ENCODE assay signal across 26 mouse cellular contexts in the genomic region with DNA sequence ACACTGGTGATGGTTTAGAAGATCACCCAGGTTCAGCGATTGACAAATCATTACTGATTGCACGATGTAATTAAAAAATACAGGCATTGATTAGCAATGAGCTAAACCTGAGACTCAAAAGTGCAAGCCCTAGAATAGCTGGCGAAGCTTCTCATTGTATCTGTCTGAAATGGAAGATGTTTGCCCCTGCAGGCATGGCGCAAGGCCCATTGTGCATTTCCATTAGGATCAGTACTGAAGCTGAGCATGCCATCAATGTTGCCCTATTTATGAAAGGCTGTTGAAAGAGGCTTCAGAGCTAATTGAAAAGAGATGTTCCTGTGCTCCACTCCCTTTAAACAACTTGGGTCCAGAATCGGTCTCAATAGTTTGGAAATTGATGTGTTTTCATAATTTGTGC.
DNase-seq lines count a peak whose midpoint lies in the region; ATAC-seq lines count a peak whose summit lies in the region.
"Had no signal": no experiment of that assay in that cellular context is flagged by ENCODE, and none has a peak within 500 bp of the region (broad histone marks: within the 10 kb centered on the region; RNA-seq: fewer than 3 reads in every experiment).

No protein-coding gene starts in this region.

- no peaks in the 10 kb centered on the region for H3K4me1 ChIP-seq in midbrain, embryonic 14.5 days (ENCODE audit: control insufficient read depth, insufficient read depth, low read length)
- no peaks in the 10 kb centered on the region for H3K4me1 ChIP-seq in midbrain, embryonic 16.5 days (ENCODE audit: control insufficient read depth, insufficient read depth, low read length)
- H3K4me1 ChIP-seq: embryonic facial prominence, embryonic 12.5 days; forebrain, embryonic 10.5 days; forebrain, embryonic 15.5 days; heart, embryonic 12.5 days; hindbrain, embryonic 13.5 days; limb, embryonic 12.5 days; liver, embryonic 15.5 days; midbrain, embryonic 10.5 days had no signal

- H3K27ac ChIP-seq in midbrain, embryonic 14.5 days (replicated peaks; ENCODE audit: low read depth, low read length) = no peak overlapping the region
- no peak overlapping the region for H3K27ac ChIP-seq in midbrain, embryonic 16.5 days (ENCODE audit: low read length)
- H3K27ac ChIP-seq: embryonic facial prominence, embryonic 12.5 days; forebrain, embryonic 10.5 days; forebrain, embryonic 15.5 days; hindbrain, embryonic 13.5 days; limb, embryonic 12.5 days; liver, embryonic 15.5 days; midbrain, embryonic 10.5 days had no signal

- no peak for ATAC-seq in cerebellum, adult (ENCODE audit: insufficient number of reproducible peaks, low FRiP score, low TSS enrichment)
- no peak for ATAC-seq in midbrain, embryonic 14.5 days (ENCODE audit: low FRiP score, low TSS enrichment)
- ATAC-seq in midbrain, embryonic 16.5 days = no peak
- ATAC-seq: forebrain, embryonic 15.5 days; intestine, embryonic 16.5 days had no signal

- no peaks in the 10 kb centered on the region for H3K36me3 ChIP-seq in midbrain, embryonic 14.5 days (ENCODE audit: control insufficient read depth, insufficient read depth, low read length)
- no peaks in the 10 kb centered on the region for H3K36me3 ChIP-seq in midbrain, embryonic 16.5 days (ENCODE audit: control insufficient read depth, insufficient read depth, low read length)
- H3K36me3 ChIP-seq: embryonic facial prominence, embryonic 12.5 days; forebrain, embryonic 10.5 days; forebrain, embryonic 15.5 days; heart, embryonic 12.5 days; hindbrain, embryonic 13.5 days; limb, embryonic 12.5 days; liver, embryonic 15.5 days; midbrain, embryonic 10.5 days had no signal

- H3K9ac ChIP-seq in midbrain, embryonic 14.5 days (replicated peaks; ENCODE audit: low read length) = no peak overlapping the region
- no peak overlapping the region for H3K9ac ChIP-seq in midbrain, embryonic 16.5 days (ENCODE audit: low read depth, low read length)
- H3K9ac ChIP-seq: embryonic facial prominence, embryonic 12.5 days; forebrain, embryonic 15.5 days; heart, embryonic 12.5 days; hindbrain, embryonic 13.5 days; limb, embryonic 12.5 days; liver, embryonic 15.5 days; lung, embryonic 14.5 days had no signal

- peak; percentile 1 for DNase-seq in cerebellum, adult 11 months
- DNase-seq in midbrain, embryonic 14.5 days = peak; percentile 12
- DNase-seq in cerebellum, adult 9-10 months = peak; percentile 9
- no peak for DNase-seq in thymus, postnatal 10 days (ENCODE audit: low spot score in 2 of 2)
- DNase-seq in adrenal gland, adult (ENCODE audit: inconsistent age in 2 of 2, low spot score in 1 of 2) = no peak
- DNase-seq: adrenal gland, postnatal 10 days; gastrocnemius, postnatal 36 days; heart, adult 18-20 months; heart, postnatal 4 days; kidney, adult 9 months; kidney, postnatal 14 days; layer of hippocampus, adult 9-11 months; lung, embryonic 14.5 days; lung, postnatal 14 days had no signal

- 89% methylated on average over 5 of the region's 5 CpGs for WGBS in midbrain, embryonic 14.5 days
- 91% methylated on average over 5 of the region's 5 CpGs for WGBS in midbrain, embryonic 16.5 days

- no peaks in the 10 kb centered on the region for H3K27me3 ChIP-seq in midbrain, embryonic 14.5 days (ENCODE audit: control insufficient read depth, insufficient read depth, low read length)
- H3K27me3 ChIP-seq in midbrain, embryonic 16.5 days (ENCODE audit: control insufficient read depth, insufficient read depth, low read depth, low read length) = no peaks in the 10 kb centered on the region
- H3K27me3 ChIP-seq: CH12.LX; embryonic facial prominence, embryonic 12.5 days; forebrain, embryonic 15.5 days; heart, embryonic 12.5 days; hindbrain, embryonic 13.5 days; limb, embryonic 12.5 days; liver, embryonic 15.5 days had no signal

- no peak overlapping the region for H3K4me3 ChIP-seq in midbrain, embryonic 14.5 days (replicated peaks; ENCODE audit: low read depth, low read length)
- no peak overlapping the region for H3K4me3 ChIP-seq in midbrain, embryonic 16.5 days (ENCODE audit: low read depth, low read length)
- H3K4me3 ChIP-seq: embryonic facial prominence, embryonic 12.5 days; forebrain, embryonic 10.5 days; forebrain, embryonic 15.5 days; heart, embryonic 12.5 days; hindbrain, embryonic 13.5 days; limb, embryonic 12.5 days; liver, embryonic 15.5 days; midbrain, embryonic 10.5 days had no signal

- no peaks in the 10 kb centered on the region for H3K9me3 ChIP-seq in midbrain, embryonic 14.5 days (ENCODE audit: control insufficient read depth, low read length)
- H3K9me3 ChIP-seq in midbrain, embryonic 16.5 days (replicated peaks; ENCODE audit: control insufficient read depth, low read length, poor library complexity, severe bottlenecking) = no peaks in the 10 kb centered on the region
- H3K9me3 ChIP-seq: embryonic facial prominence, embryonic 12.5 days; forebrain, embryonic 10.5 days; forebrain, embryonic 15.5 days; heart, embryonic 12.5 days; hindbrain, embryonic 13.5 days; limb, embryonic 12.5 days; liver, embryonic 15.5 days; midbrain, embryonic 10.5 days had no signal

- H3K4me2 ChIP-seq in midbrain, embryonic 14.5 days (ENCODE audit: low read length) = no peak overlapping the region
- H3K4me2 ChIP-seq in midbrain, embryonic 16.5 days (ENCODE audit: low read length) = no peak overlapping the region
- H3K4me2 ChIP-seq: embryonic facial prominence, embryonic 12.5 days; forebrain, embryonic 15.5 days; heart, embryonic 12.5 days; hindbrain, embryonic 13.5 days; limb, embryonic 12.5 days; liver, embryonic 15.5 days; lung, embryonic 14.5 days had no signal

Comparison
In these comparisons a context has a peak if more than half of its experiments do, and no peak if none do; other contexts are left out.
1. DNase-seq: peak in cerebellum, adult 11 months (single experiment), midbrain, embryonic 14.5 days (single experiment) and cerebellum, adult 9-10 months (single experiment); none in thymus, postnatal 10 days (0 of 2) and adrenal gland, adult (0 of 2).